Mouse (Mus musculus): ENCODE measurements around the gene Dnah7b.
"Not testable (repeated sequence)": the region's sequence is repeated elsewhere in the genome, so short reads cannot be mapped to it uniquely, and the experiment has no call there.

Gene Dnah7b

GRCm38 (mm10) chr1:46294451-46294850, 228.3 kb downstream of the Dnah7b start:
- DNase-seq (ENCODE audit: low read depth, low spot score), result not testable (repeated sequence)

- not testable (repeated sequence) for DNase-seq (ENCODE audit: low read depth, low spot score)
Measured at GRCm38 (mm10) chr1:46325942-46326341, 259.8 kb downstream of the Dnah7b start.

GRCm38 (mm10) chr1:46345301-46345700, 279.2 kb downstream of the Dnah7b start:
- DNase-seq (ENCODE audit: low read depth, low spot score), result not testable (repeated sequence)

GRCm38 (mm10) chr1:46380641-46381040, 314.5 kb downstream of the Dnah7b start:
- DNase-seq (ENCODE audit: low read depth, low spot score), result not testable (repeated sequence)

GRCm38 (mm10) chr1:46394681-46395297, 328.7 kb downstream of the Dnah7b start:
- DNase-seq (ENCODE audit: low read depth, low spot score), result not testable (repeated sequence)

- no peak for DNase-seq (ENCODE audit: low read depth, low spot score)
Measured at GRCm38 (mm10) chr1:46408324-46409115, 342.4 kb downstream of the Dnah7b start.

GRCm38 (mm10) chr1:46414798-46415197, 348.7 kb downstream of the Dnah7b start:
- not testable (repeated sequence) for DNase-seq (ENCODE audit: low read depth, low spot score)

GRCm38 (mm10) chr1:46416946-46417345, 350.8 kb downstream of the Dnah7b start:
- peak; percentile 53 for DNase-seq (ENCODE audit: low read depth, low spot score)

- not testable (repeated sequence) for DNase-seq (ENCODE audit: low read depth, low spot score)
Measured at GRCm38 (mm10) chr1:46418966-46419365, 352.9 kb downstream of the Dnah7b start.
